Mouse (Mus musculus): ENCODE results near the gene Me3. TPM values are rescaled to one million over a fixed set of nuclear protein-coding genes. Genes with fewer than 3 reads are reported as not detected.

The Me3 gene
- total RNA-seq, 1 experiment: 0.13 TPM

DNA sequence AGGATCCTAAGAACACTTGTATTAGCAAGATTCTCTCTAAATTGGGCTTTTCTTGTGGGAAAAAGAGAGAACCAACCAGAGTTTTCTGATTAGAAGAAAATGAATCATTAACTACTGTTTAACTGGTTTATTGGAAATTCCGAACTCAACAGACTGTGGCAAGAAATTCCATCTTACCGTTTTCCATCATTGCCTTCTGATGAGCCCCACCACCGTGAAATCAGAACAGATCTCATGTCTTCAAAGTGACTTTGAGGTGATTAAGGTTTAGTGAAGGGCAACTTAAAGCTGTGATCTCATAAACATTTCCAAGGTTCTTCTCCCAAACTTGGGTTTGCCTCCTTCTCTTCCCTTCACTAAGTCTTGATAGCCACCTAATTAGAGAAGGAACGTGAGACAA lies 8.9 kb upstream of the Me3 start:
- Histone ChIP-seq H3K9ac (ENCODE audit: insufficient read depth, low read depth, low read length, poor library complexity, severe bottlenecking) (no peak overlapping the region), H3K27ac (ENCODE audit: insufficient read depth, low read depth, low read length, poor library complexity, severe bottlenecking) (no peak overlapping the region), H3K4me1 (ENCODE audit: control insufficient read depth in 2 of 2, insufficient read depth in 2 of 2, low read length in 2 of 2, poor library complexity in 1 of 2) (no peaks in the 10 kb centered on the region), H3K9me3 (ENCODE audit: control insufficient read depth, insufficient read depth, low read depth, low read length) (no peaks in the 10 kb centered on the region), H3K36me3 (ENCODE audit: control insufficient read depth, insufficient read depth, low read length, poor library complexity, severe bottlenecking) (no peaks in the 10 kb centered on the region), H3K4me3 (ENCODE audit: insufficient read depth in 1 of 2, low read depth in 1 of 2, low read length in 2 of 2, poor library complexity in 1 of 2, severe bottlenecking in 1 of 2) (no peak overlapping the region)
- in situ Hi-C loops (cut with MboI; ENCODE audit: low sequenced_read_pairs in 2 of 2, unreplicated experiment in 2 of 2): no loop called here
- TF ChIP-seq ZNF384 (IDR thresholded peaks at IDR 0.05; ENCODE audit: low read depth, low read length) (no peak), CHD2 (IDR thresholded peaks at IDR 0.05; ENCODE audit: low read depth, low read length) (no peak), MAFK (IDR thresholded peaks at IDR 0.05; ENCODE audit: insufficient read depth, low read depth, low read length) (no peak)
- DNase-seq (ENCODE audit: low read depth, low spot score): no peak

DNA sequence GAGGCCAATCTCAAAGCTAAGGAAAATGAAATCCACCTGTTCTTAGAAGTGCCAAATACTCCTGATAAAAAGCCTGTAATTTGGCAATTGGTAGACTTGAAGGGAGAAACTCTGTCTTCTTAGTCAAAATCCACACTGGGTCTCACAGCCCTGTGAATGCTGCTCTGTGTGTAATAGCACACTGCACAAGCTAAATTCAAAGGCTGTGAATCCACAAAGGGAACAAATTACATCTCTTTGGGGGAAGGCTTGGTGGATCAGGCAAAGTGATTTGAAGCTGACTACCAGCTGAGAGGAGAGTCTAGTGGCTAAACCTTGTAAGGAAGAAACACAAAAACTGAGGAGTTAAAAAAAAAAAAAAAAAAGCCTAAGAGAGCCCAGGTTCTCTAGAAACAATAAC lies 4.8 kb upstream of the Me3 start:
- no peaks in the 10 kb centered on the region for H3K36me3 ChIP-seq (ENCODE audit: control insufficient read depth, insufficient read depth, low read length, poor library complexity, severe bottlenecking)
- no peak for TF ChIP-seq ZC3H11A (IDR thresholded peaks at IDR 0.05; ENCODE audit: borderline replicate concordance, low read depth, low read length)
- no peak for TF ChIP-seq CHD2 (IDR thresholded peaks at IDR 0.05; ENCODE audit: low read depth, low read length)
- no peak for TF ChIP-seq MAFK (IDR thresholded peaks at IDR 0.05; ENCODE audit: insufficient read depth, low read depth, low read length)
- TF ChIP-seq HCFC1 (IDR thresholded peaks at IDR 0.05; ENCODE audit: borderline replicate concordance, insufficient read depth, low read length): no peak
- no peak for TF ChIP-seq ZNF384 (IDR thresholded peaks at IDR 0.05; ENCODE audit: low read depth, low read length)
- H3K9me3 ChIP-seq (ENCODE audit: control insufficient read depth, insufficient read depth, low read depth, low read length): no peaks in the 10 kb centered on the region
- H3K27ac ChIP-seq (ENCODE audit: insufficient read depth, low read depth, low read length, poor library complexity, severe bottlenecking): no peak overlapping the region
- no peak overlapping the region for H3K4me3 ChIP-seq (ENCODE audit: insufficient read depth in 1 of 2, low read depth in 1 of 2, low read length in 2 of 2, poor library complexity in 1 of 2, severe bottlenecking in 1 of 2)
- in situ Hi-C loops (cut with MboI; ENCODE audit: low sequenced_read_pairs in 2 of 2, unreplicated experiment in 2 of 2): no loop called here
- DNase-seq (ENCODE audit: low read depth, low spot score): no peak
- no peak overlapping the region for H3K9ac ChIP-seq (ENCODE audit: insufficient read depth, low read depth, low read length, poor library complexity, severe bottlenecking)
- no peaks in the 10 kb centered on the region for H3K4me1 ChIP-seq (ENCODE audit: control insufficient read depth in 2 of 2, insufficient read depth in 2 of 2, low read length in 2 of 2, poor library complexity in 1 of 2)

DNA sequence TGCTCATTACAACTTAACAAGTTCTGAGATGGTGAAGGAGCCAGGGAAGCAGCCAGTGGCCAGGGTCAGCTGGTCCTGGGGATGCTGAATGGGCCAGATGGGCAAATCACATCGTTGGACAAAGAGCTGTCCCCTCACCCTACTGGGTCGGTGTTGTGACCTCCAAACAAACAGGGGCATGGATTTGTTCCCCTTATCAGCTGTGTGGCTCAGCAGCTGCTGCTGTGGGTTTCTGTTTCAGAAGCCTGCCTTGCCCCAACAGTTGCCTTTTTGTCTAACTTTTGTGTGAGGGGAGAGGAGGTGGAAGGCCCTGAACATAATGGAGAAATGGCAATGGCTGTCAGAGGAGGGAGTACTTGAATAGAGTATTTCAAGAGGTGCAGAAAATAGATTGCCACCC lies 4.2 kb upstream of the Me3 start:
- no peaks in the 10 kb centered on the region for H3K4me1 ChIP-seq (ENCODE audit: control insufficient read depth in 2 of 2, insufficient read depth in 2 of 2, low read length in 2 of 2, poor library complexity in 1 of 2)
- in situ Hi-C loops (cut with MboI; ENCODE audit: low sequenced_read_pairs in 2 of 2, unreplicated experiment in 2 of 2): no loop called here

DNA sequence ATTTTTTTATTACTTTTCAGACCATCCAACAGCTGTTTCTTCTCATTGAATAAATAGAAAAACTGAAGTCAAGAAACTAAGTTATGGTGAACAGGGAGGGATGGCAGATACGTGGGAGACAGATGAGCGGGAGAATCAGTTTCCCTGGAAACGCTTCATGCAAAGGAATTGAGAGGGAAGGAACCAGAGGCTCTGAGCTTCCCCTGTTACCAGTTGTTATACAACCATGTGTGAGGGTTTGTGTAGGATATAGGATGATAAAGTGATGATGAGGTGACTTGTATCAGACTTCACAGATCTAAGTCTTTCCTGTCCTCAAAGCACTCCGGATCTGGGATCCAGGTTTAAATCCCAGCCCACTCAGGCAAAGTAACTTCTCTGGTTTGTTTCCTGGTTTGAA lies 3.2 kb upstream of the Me3 start:
- Histone ChIP-seq H3K4me1 (ENCODE audit: control insufficient read depth in 2 of 2, insufficient read depth in 2 of 2, low read length in 2 of 2, poor library complexity in 1 of 2) (no peaks in the 10 kb centered on the region), H3K36me3 (ENCODE audit: control insufficient read depth, insufficient read depth, low read length, poor library complexity, severe bottlenecking) (no peaks in the 10 kb centered on the region), H3K9me3 (ENCODE audit: control insufficient read depth, insufficient read depth, low read depth, low read length) (no peaks in the 10 kb centered on the region), H3K4me3 (ENCODE audit: insufficient read depth in 1 of 2, low read depth in 1 of 2, low read length in 2 of 2, poor library complexity in 1 of 2, severe bottlenecking in 1 of 2) (no peak overlapping the region), H3K9ac (ENCODE audit: insufficient read depth, low read depth, low read length, poor library complexity, severe bottlenecking) (no peak overlapping the region), H3K27ac (ENCODE audit: insufficient read depth, low read depth, low read length, poor library complexity, severe bottlenecking) (no peak overlapping the region)
- DNase-seq (ENCODE audit: low read depth, low spot score): no peak
- in situ Hi-C loops (cut with MboI; ENCODE audit: low sequenced_read_pairs in 2 of 2, unreplicated experiment in 2 of 2): no loop called here
- no peak for TF ChIP-seq CHD2 (IDR thresholded peaks at IDR 0.05; ENCODE audit: low read depth, low read length)
- TF ChIP-seq MAFK (IDR thresholded peaks at IDR 0.05; ENCODE audit: insufficient read depth, low read depth, low read length): no peak
- no peak for TF ChIP-seq ZC3H11A (IDR thresholded peaks at IDR 0.05; ENCODE audit: borderline replicate concordance, low read depth, low read length)
- no peak for TF ChIP-seq HCFC1 (IDR thresholded peaks at IDR 0.05; ENCODE audit: borderline replicate concordance, insufficient read depth, low read length)
- TF ChIP-seq ZNF384 (IDR thresholded peaks at IDR 0.05; ENCODE audit: low read depth, low read length): no peak

More for the DNA sequence above, 4.2 kb upstream of the Me3 start:
- Histone ChIP-seq H3K27ac (ENCODE audit: insufficient read depth, low read depth, low read length, poor library complexity, severe bottlenecking) (no peak overlapping the region), H3K36me3 (ENCODE audit: control insufficient read depth, insufficient read depth, low read length, poor library complexity, severe bottlenecking) (no peaks in the 10 kb centered on the region), H3K9ac (ENCODE audit: insufficient read depth, low read depth, low read length, poor library complexity, severe bottlenecking) (no peak overlapping the region), H3K4me3 (ENCODE audit: insufficient read depth in 1 of 2, low read depth in 1 of 2, low read length in 2 of 2, poor library complexity in 1 of 2, severe bottlenecking in 1 of 2) (no peak overlapping the region), H3K9me3 (ENCODE audit: control insufficient read depth, insufficient read depth, low read depth, low read length) (no peaks in the 10 kb centered on the region)
- DNase-seq (ENCODE audit: low read depth, low spot score): no peak
- TF ChIP-seq ZC3H11A (IDR thresholded peaks at IDR 0.05; ENCODE audit: borderline replicate concordance, low read depth, low read length) (no peak), ZNF384 (IDR thresholded peaks at IDR 0.05; ENCODE audit: low read depth, low read length) (no peak), MAFK (IDR thresholded peaks at IDR 0.05; ENCODE audit: insufficient read depth, low read depth, low read length) (no peak), HCFC1 (IDR thresholded peaks at IDR 0.05; ENCODE audit: borderline replicate concordance, insufficient read depth, low read length) (no peak), CHD2 (IDR thresholded peaks at IDR 0.05; ENCODE audit: low read depth, low read length) (no peak)

DNA sequence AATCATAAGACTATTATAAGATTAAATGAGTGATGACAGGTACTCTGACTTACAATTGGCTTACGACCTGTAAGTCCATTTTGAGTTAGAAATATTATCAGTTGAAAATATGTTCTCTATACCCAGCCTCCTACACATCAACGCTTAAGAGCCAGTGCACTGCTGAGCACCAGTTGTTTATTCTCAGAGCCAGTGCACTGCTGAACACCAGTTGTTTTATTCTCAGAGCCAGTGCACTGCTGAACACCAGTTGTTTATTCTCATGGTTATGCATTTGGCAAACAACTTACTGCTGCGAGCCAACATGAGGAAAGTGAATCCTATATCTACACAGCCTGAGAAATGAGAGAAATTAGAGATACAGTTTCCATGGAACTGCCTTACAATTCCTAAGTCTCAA lies 2.3 kb upstream of the Me3 start:
- no peaks in the 10 kb centered on the region for H3K4me1 ChIP-seq (ENCODE audit: control insufficient read depth in 2 of 2, insufficient read depth in 2 of 2, low read length in 2 of 2, poor library complexity in 1 of 2)
- no peak overlapping the region for H3K9ac ChIP-seq (ENCODE audit: insufficient read depth, low read depth, low read length, poor library complexity, severe bottlenecking)
- H3K4me3 ChIP-seq (ENCODE audit: insufficient read depth in 1 of 2, low read depth in 1 of 2, low read length in 2 of 2, poor library complexity in 1 of 2, severe bottlenecking in 1 of 2): no peak overlapping the region
- no peaks in the 10 kb centered on the region for H3K9me3 ChIP-seq (ENCODE audit: control insufficient read depth, insufficient read depth, low read depth, low read length)
- TF ChIP-seq HCFC1 (IDR thresholded peaks at IDR 0.05; ENCODE audit: borderline replicate concordance, insufficient read depth, low read length) (no peak), CHD2 (IDR thresholded peaks at IDR 0.05; ENCODE audit: low read depth, low read length) (no peak), ZNF384 (IDR thresholded peaks at IDR 0.05; ENCODE audit: low read depth, low read length) (no peak), MAFK (IDR thresholded peaks at IDR 0.05; ENCODE audit: insufficient read depth, low read depth, low read length) (no peak), ZC3H11A (IDR thresholded peaks at IDR 0.05; ENCODE audit: borderline replicate concordance, low read depth, low read length) (no peak)
- no peaks in the 10 kb centered on the region for H3K36me3 ChIP-seq (ENCODE audit: control insufficient read depth, insufficient read depth, low read length, poor library complexity, severe bottlenecking)
- no peak overlapping the region for H3K27ac ChIP-seq (ENCODE audit: insufficient read depth, low read depth, low read length, poor library complexity, severe bottlenecking)
- DNase-seq (ENCODE audit: low read depth, low spot score): no peak
- in situ Hi-C loops (cut with MboI; ENCODE audit: low sequenced_read_pairs in 2 of 2, unreplicated experiment in 2 of 2): no loop called here
